Mouse (Mus musculus) liver, embryonic 14.5 days (tissue): ENCODE data around the gene Lin7a. TPM values are rescaled to one million over a fixed set of nuclear protein-coding genes. Genes with fewer than 3 reads are reported as not detected.
"Not testable (repeated sequence)": the region's sequence is repeated elsewhere in the genome, so short reads cannot be mapped to it uniquely, and the experiment has no call there.

ENCODE experiments used
- ATAC-seq: fragments of 200-750 bp; cut with Nextera tagmentation; 2 replicates; pipeline ENCODE4 v1.8.0; 2017; ENCODE audit warnings: moderate number of reproducible peaks, mild to moderate bottlenecking, moderate library complexity; ENCODE audit not compliant: insufficient read depth
- DNase-seq, 3 experiments: peaks; one replicate each; pipeline ENCODE4 v3.0.0-alpha.2; 2012 to 2013; ENCODE audit warnings: low read depth in 3 of 3, low spot score in 3 of 3
- H3K27ac ChIP-seq: fragments of 300-500 bp; sonication (generic); 2 replicates; pipeline ENCODE4 v1.5.1; 2014; ENCODE audit warnings: moderate library complexity, mild to moderate bottlenecking, control low read depth, inconsistent platforms
- H3K27me3 ChIP-seq: fragments of 300-500 bp; sonication (generic); 2 replicates; pipeline ENCODE4 v1.6.1; 2014; ENCODE audit warnings: mild to moderate bottlenecking, low read length, moderate library complexity; ENCODE audit not compliant: control insufficient read depth, insufficient read depth
- H3K36me3 ChIP-seq: fragments of 300-500 bp; sonication (generic); replicated peaks from 2 replicates; pipeline ENCODE4 v1.6.1; 2014; ENCODE audit warnings: low read depth; ENCODE audit not compliant: control insufficient read depth, insufficient read depth
- H3K4me1 ChIP-seq, 2 experiments: fragments of 200-500 bp in 1 of 2; fragments of 300-500 bp in 1 of 2; sonication (generic) in 1 of 2; replicated peaks; 2 replicates each; pipeline ENCODE4 v1.6.1; 2012 to 2014; ENCODE audit warnings: antibody characterized with exemption in 1 of 2, inconsistent platforms in 1 of 2, low read length in 1 of 2; ENCODE audit not compliant: control insufficient read depth in 2 of 2, insufficient read depth in 2 of 2
- H3K4me2 ChIP-seq: fragments of 300-500 bp; sonication (generic); 2 replicates; pipeline ENCODE4 v1.6.1; 2014; ENCODE audit warnings: low read depth, mild to moderate bottlenecking, control low read depth, moderate library complexity
- H3K4me3 ChIP-seq, 2 experiments: fragments of 200-500 bp in 1 of 2; fragments of 300-500 bp in 1 of 2; sonication (generic) in 1 of 2; 2 replicates each; pipeline ENCODE4 v1.5.1; 2012 to 2014; ENCODE audit warnings: low read depth in 2 of 2, low read length in 2 of 2, mild to moderate bottlenecking in 2 of 2, control low read depth in 1 of 2, inconsistent platforms in 1 of 2, moderate library complexity in 1 of 2; ENCODE audit not compliant: insufficient read depth in 1 of 2
- H3K9ac ChIP-seq: fragments of 300-500 bp; sonication (generic); replicated peaks from 2 replicates; pipeline ENCODE4 v1.6.1; 2014; ENCODE audit warnings: mild to moderate bottlenecking, control low read depth, moderate library complexity
- H3K9me3 ChIP-seq: fragments of 300-500 bp; sonication (generic); 2 replicates; pipeline ENCODE4 v1.6.1; 2016; ENCODE audit warnings: low read length, mixed read lengths; ENCODE audit not compliant: control insufficient read depth
- CTCF ChIP-seq: IDR thresholded peaks from 2 replicates; pipeline ENCODE4 v1.5.1; 2016; ENCODE audit warnings: antibody characterized with exemption, low read depth, control low read depth
- EP300 ChIP-seq: IDR thresholded peaks from 2 replicates; pipeline ENCODE4 v1.6.1; 2016; ENCODE audit warnings: antibody characterized with exemption, low read depth
- WGBS: fragments of 180-500 bp; shearing (Covaris S2); extraction: QIAGEN DNeasy Blood & Tissue Kit; methylation state at CpG from one replicate; pipeline ENCODE4 v1.1.7; 2014; ENCODE audit not compliant: insufficient replicate concordance; 5-methylcytosine and 5-hydroxymethylcytosine counted together
- polyA plus RNA-seq, 2 experiments: library from polyadenylated mRNA; depleted of rRNA in 1 of 2; stranded (reverse) in 1 of 2; unstranded in 1 of 2; fragments of >200 nt; fragmentation: Nextera tagmentation in 1 of 2; extraction: Ambion mirVana in 1 of 2; gene quantifications; 2 replicates each; pipeline versions ENCODE4 v1.2.1 to v1.2.3; 2012 to 2014

The Lin7a gene
- polyA plus RNA-seq, 2 experiments: 0.39 to 0.88 TPM

DNA sequence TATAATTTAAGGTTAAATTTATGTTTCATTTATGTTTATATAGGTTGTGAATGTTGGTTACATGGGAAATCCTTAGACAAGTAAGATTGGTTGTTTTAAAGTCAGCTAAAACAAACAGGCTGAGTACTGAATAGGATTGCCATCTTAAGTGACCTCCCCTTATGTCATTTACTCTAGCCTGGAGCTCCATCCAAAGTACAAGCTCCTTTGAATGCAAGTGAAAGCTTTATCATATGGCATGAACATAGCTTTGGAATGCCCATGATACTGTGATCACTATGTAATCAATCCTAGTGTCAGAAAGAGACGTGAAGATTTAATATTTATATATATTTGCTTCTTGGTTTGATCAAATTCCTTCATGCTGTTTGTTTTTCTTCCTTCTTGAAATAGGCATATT, 31.0 kb upstream of the Lin7a start:
- Histone ChIP-seq H3K4me3 (no peak overlapping the region), H3K27ac (no peak overlapping the region), H3K36me3 (no peaks in the 10 kb centered on the region), H3K27me3 (no peaks in the 10 kb centered on the region), H3K4me2 (no peak overlapping the region), H3K4me1 (no peaks in the 10 kb centered on the region), H3K9ac (no peak overlapping the region), H3K9me3 (no peaks in the 10 kb centered on the region)
- DNase-seq: no peak
- TF ChIP-seq EP300 (no peak), CTCF (no peak)
- no peak for ATAC-seq
- 49% methylated on average over 1 of the region's 1 CpGs for WGBS

DNA sequence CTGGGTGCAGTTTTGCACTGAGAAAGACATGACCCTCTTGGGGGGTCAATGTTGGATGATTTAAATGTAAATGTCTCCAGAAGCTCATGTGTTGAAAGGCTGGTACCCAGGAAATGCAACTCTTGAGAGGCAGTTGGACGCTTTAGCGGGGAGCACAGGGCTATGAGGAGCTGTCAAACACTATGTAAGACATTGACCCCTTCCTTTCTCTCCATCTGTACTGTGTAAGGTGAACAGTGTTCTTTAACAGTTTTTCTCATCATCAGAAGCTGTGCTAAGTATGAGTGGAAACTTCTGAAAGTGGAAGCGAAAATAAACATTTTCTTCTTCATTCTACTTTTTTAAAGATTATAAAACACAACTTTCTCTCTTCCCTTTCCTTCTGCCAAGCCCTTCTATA, 30.5 kb upstream of the Lin7a start:
- no peak for DNase-seq
- 79% methylated on average over 3 of the region's 3 CpGs for WGBS
- no peak overlapping the region for H3K9ac ChIP-seq

DNA sequence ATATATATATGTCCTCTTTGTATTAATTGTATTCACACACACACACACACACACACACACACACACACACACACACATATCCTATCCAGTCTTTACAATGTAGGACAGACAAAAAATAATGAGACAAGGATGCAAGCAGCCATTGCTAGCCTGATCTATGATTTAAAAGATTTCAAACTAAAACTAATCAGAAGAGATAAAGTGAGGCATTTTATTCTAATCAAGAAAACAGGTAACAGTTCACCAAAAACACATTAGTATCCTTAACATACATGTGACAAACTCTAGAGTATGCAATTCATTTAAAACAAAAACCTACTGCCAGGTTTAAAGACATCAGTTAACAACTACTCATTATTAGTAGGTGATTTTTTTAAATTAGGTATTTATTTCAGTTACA, 30.1 kb upstream of the Lin7a start:
- H3K4me3 ChIP-seq: no peak overlapping the region
- no peaks in the 10 kb centered on the region for H3K27me3 ChIP-seq
- H3K27ac ChIP-seq: no peak overlapping the region
- TF ChIP-seq EP300: no peak
- no peak for TF ChIP-seq CTCF
- no peaks in the 10 kb centered on the region for H3K9me3 ChIP-seq
- no peaks in the 10 kb centered on the region for H3K4me1 ChIP-seq
- ATAC-seq (no peak), DNase-seq (no peak)
- H3K4me2 ChIP-seq: no peak overlapping the region
- H3K9ac ChIP-seq: no peak overlapping the region
- H3K36me3 ChIP-seq: no peaks in the 10 kb centered on the region

More for the DNA sequence above, 30.5 kb upstream of the Lin7a start:
- no peaks in the 10 kb centered on the region for H3K36me3 ChIP-seq
- H3K4me2 ChIP-seq: no peak overlapping the region
- no peak overlapping the region for H3K27ac ChIP-seq
- no peaks in the 10 kb centered on the region for H3K27me3 ChIP-seq
- H3K9me3 ChIP-seq: no peaks in the 10 kb centered on the region
- no peak overlapping the region for H3K4me3 ChIP-seq
- H3K4me1 ChIP-seq: no peaks in the 10 kb centered on the region
- no peak for ATAC-seq
- TF ChIP-seq CTCF (no peak), EP300 (no peak)

DNA sequence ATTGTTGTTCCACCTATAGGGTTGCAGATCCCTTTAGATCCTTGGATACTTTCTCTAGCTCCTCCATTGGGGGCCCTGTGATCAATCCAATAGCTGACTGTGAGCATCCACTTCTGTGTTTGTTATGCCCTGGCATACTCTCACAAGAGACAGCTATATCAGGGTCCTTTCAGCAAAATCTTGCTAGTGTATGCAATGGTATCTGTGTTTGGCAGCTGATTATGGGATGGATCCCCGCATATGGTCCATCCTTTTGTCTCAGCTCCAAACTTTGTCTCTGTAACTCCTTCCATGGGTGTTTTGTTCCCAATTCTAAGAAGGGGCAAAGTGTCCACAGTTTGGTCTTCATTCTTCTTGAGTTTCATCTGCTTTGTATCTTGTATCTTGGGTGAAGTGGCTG, 29.5 kb upstream of the Lin7a start:
- not testable (repeated sequence) for H3K4me3 ChIP-seq, H3K36me3 ChIP-seq, H3K4me1 ChIP-seq, DNase-seq, H3K27ac ChIP-seq, H3K9ac ChIP-seq, H3K27me3 ChIP-seq, ATAC-seq, H3K9me3 ChIP-seq, H3K4me2 ChIP-seq
- 50% methylated on average over 1 of the region's 1 CpGs for WGBS

DNA sequence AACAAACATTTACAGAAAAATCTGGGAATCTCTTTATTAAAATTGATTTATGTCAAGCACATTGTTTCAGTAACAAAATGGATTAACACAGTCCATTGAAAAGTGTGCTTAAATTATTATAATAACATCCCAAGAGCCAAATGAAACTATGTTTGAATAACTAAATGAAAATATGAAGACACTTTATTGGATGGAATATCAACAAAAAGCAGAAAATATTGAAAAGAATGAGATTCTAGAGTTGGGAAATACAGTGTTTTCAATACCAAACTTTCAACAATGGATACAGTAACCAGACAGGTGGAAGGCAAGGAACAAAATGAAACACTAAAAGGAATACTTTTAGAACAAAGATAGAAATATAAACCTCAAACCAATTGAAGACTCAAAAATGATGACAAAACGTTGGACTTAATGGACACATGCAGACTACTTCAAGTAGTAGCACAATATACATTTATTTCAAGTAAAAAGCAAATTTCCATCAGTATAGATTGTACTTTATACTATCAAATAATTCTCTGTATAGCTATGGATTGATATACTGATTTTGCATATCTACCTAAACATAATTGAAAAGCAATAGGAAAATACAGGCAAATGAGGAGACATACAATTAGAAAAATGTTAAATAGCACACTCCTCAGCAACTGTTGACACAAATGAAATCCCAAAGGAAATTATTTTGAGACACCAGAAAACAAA, 28.6 kb upstream of the Lin7a start:
- H3K9me3 ChIP-seq: no peaks in the 10 kb centered on the region
- no peak for DNase-seq
- no peak for ATAC-seq
- 50% methylated on average over 1 of the region's 1 CpGs for WGBS
- H3K4me1 ChIP-seq: no peaks in the 10 kb centered on the region
- no peak overlapping the region for H3K9ac ChIP-seq
- no peak overlapping the region for H3K27ac ChIP-seq
- TF ChIP-seq CTCF: no peak
- no peak for TF ChIP-seq EP300
- H3K27me3 ChIP-seq: no peaks in the 10 kb centered on the region
- H3K4me2 ChIP-seq: no peak overlapping the region
- no peaks in the 10 kb centered on the region for H3K36me3 ChIP-seq
- no peak overlapping the region for H3K4me3 ChIP-seq

DNA sequence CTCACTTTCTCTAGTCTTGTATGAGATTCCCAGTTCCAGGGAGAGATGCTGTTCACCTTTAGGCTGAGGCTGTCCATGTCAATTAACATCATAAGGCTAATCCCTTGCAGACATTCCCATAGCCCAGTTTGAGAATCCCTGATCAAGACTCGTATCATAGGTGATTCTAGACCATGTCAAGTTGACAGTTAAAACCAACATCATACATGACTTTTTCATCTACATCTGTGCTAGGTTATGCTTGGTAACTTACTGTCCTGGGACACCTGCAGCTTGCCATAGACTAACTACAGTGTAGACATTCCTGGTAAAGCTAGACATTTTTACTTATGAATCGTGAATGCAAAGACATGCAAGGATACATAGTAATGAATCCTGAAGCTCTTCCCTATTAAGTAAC, 27.3 kb upstream of the Lin7a start:
- no peaks in the 10 kb centered on the region for H3K4me1 ChIP-seq
- no peak for ATAC-seq
- H3K9ac ChIP-seq: no peak overlapping the region
- TF ChIP-seq CTCF: no peak
- no peak for TF ChIP-seq EP300
- no peak overlapping the region for H3K4me3 ChIP-seq
- no peak overlapping the region for H3K27ac ChIP-seq
- H3K27me3 ChIP-seq: no peaks in the 10 kb centered on the region
- no peak for DNase-seq
- H3K9me3 ChIP-seq: no peaks in the 10 kb centered on the region
- 50% methylated on average over 2 of the region's 2 CpGs for whole genome bisulfite sequencing
- no peaks in the 10 kb centered on the region for H3K36me3 ChIP-seq
- no peak overlapping the region for H3K4me2 ChIP-seq
